Comparison of ENCODE assay signal across 8 mouse cellular contexts in the genomic region with DNA sequence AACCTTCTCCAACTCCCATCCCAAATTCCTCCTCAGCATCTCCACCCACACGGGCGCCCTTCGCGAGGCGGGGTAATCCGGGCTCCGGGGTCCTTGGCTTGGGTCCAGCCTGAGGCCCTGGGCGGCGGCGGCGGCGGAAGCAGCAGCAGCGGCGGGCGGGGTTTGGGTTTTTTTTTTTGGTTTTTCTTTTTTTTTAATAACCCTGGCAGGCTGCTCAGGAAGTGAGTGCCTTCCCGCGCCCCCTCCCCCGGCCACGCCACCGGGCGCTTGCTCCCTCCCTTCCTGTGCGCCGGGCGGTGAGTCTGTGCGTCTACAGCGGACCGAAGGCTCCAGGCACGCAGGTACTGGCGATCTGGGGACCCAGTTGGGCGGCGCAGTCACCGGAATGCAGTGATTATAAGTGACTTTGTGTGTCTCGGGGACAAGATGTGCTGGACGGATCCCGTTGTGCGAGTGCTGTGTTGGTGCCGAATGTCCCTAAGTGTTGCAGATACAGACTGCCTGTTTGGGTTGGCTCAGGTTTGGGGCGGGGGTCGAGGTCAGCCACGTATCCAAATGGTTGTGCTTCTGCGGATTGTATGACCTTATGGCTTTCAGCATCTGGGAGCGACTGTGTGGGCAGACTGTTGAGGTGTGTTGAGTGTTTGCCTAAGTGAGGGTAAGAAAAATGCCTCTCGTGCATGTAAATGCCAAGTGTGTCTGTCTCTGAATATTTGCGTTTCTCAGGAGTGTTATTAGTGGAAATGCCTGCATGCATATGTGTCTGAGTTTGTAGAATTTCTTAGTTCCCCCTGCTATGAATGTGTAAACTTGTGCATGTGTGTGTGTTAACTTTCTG. TPM values are rescaled to one million over a fixed set of nuclear protein-coding genes. Genes with fewer than 3 reads are reported as not detected.
DNase-seq lines count a peak whose midpoint lies in the region; ATAC-seq and TF ChIP-seq lines count a peak whose summit lies in the region.

Gene Adamts10 (plus strand): TSS at position 287 of the 838 bp plus-strand sequence.

- WGBS in forebrain, embryonic 14.5 days, result under 1% methylated on average over 43 of the region's 44 CpGs
- under 1% methylated on average over 43 of the region's 44 CpGs for WGBS in large intestine, adult 2 months
- 1% methylated on average over 44 of the region's 44 CpGs for WGBS in lung, adult 2 months

- intact Hi-C loops in heart, postnatal 10 days (cut with DNase I), result no loop called here

- TF ChIP-seq POLR2A in lung, adult 2 months (IDR thresholded peaks at IDR 0.05; ENCODE audit: borderline replicate concordance, extremely low read depth, low read depth, low read length), result peak; percentile 79; the same call in 1 of the 2 replicates

- peak within 1 kb of the TSS; percentile 74 for H3K9ac ChIP-seq in forebrain, embryonic 14.5 days (ENCODE audit: low read length)

- peaks cover 9% of the 10 kb centered on the region; the same call in 1 of the 2 replicates for H3K36me3 ChIP-seq in forebrain, embryonic 14.5 days (ENCODE audit: control insufficient read depth, insufficient read depth, low read length)

- peak; percentile 82 for ATAC-seq in forebrain, embryonic 14.5 days
- peak; percentile 67 for ATAC-seq in neutrophil, adult 5-6 weeks (ENCODE audit: extremely low read depth, insufficient number of reproducible peaks, low FRiP score, poor library complexity, severe bottlenecking)

- peaks cover 4% of the 10 kb centered on the region for H3K4me1 ChIP-seq in brown adipose tissue, adult 24 weeks (ENCODE audit: control insufficient read depth, insufficient read depth, insufficient read length, low read length)
- H3K4me1 ChIP-seq in forebrain, embryonic 14.5 days (ENCODE audit: control insufficient read depth, insufficient read depth, low read length), result peaks cover 10% of the 10 kb centered on the region
- H3K4me1 ChIP-seq in lung, adult 2 months (ENCODE audit: control insufficient read depth, insufficient read depth, low read length), result no peaks in the 10 kb centered on the region; the same call in 1 of the 2 replicates

- no peaks in the 10 kb centered on the region for H3K27me3 ChIP-seq in forebrain, embryonic 14.5 days (replicated peaks; ENCODE audit: control insufficient read depth, insufficient read depth, low read length)

- peak within 1 kb of the TSS; percentile 73 for H3K4me2 ChIP-seq in forebrain, embryonic 14.5 days (ENCODE audit: low read length)

- peak within 1 kb of the TSS; percentile 66 for H3K27ac ChIP-seq in brown adipose tissue, adult 24 weeks (replicated peaks; ENCODE audit: low read depth, low read length)
- H3K27ac ChIP-seq in forebrain, embryonic 14.5 days (ENCODE audit: low read depth, low read length), result peak within 1 kb of the TSS; percentile 49; the same call in 1 of the 2 replicates

- peak within 1 kb of the TSS; percentile 73 for H3K4me3 ChIP-seq in brown adipose tissue, adult 24 weeks (ENCODE audit: insufficient read depth, low read depth, low read length)
- H3K4me3 ChIP-seq in forebrain, embryonic 14.5 days (ENCODE audit: low read depth, low read length), result peak within 1 kb of the TSS; percentile 59
- peak within 1 kb of the TSS; percentile 83 for H3K4me3 ChIP-seq in lung, adult 2 months (replicated peaks; ENCODE audit: extremely low read depth, low read depth, low read length)

- peak; percentile 48 to 60 for DNase-seq in CD8-positive naive resting alpha-beta T cell, adult 2 months (ENCODE audit: low read depth in 2 of 2, low spot score in 2 of 2)
- peak; percentile 81 for DNase-seq in forebrain, embryonic 14.5 days (ENCODE audit: low spot score)
- DNase-seq in heart, postnatal 10 days, result peak; percentile 86 to 87
- DNase-seq in large intestine, adult 2 months (ENCODE audit: low read depth, low spot score), result no peak
- peak; percentile 75 for DNase-seq in lung, adult 2 months
- DNase-seq in thymus, adult 18-20 months, result peak; percentile 58 to 73

- no peak for TF ChIP-seq CTCF in lung, adult 2 months (IDR thresholded peaks at IDR 0.05; ENCODE audit: insufficient read depth, low read length)

- no peaks in the 10 kb centered on the region for H3K9me3 ChIP-seq in forebrain, embryonic 14.5 days (replicated peaks; ENCODE audit: control insufficient read depth, low read length)

RNA-seq across cellular contexts. Expression of gene Adamts10, which starts in this region (rescaled TPM):
- polyA plus RNA-seq in brown adipose tissue, adult 24 weeks (2012; ENCODE audit: insufficient read depth, insufficient read length, missing spikeins), result 4.9 and 11.8 TPM in 2 replicates
- polyA plus RNA-seq in forebrain, embryonic 14.5 days (2014; fragmentation: Nextera tagmentation; extraction: Ambion mirVana), result 20.6 and 28.0 TPM in 2 replicates
- 10 to 100 TPM; 37.3 to 37.4 TPM for total RNA-seq in heart, postnatal 10 days (2021)
- polyA plus RNA-seq in large intestine, adult 2 months (2012; rRNA removed), result 19.8 and 30.4 TPM in 2 replicates
- 252 and 259 TPM in 2 replicates for polyA plus RNA-seq in lung, adult 2 months (2012; rRNA removed)
- 62.0 and 78.5 TPM in 2 replicates for total RNA-seq in neutrophil, adult 5-6 weeks (2017)
